Mouse (Mus musculus) liver, embryonic 14.5 days (tissue): ENCODE data around the gene Cep164. TPM values are rescaled to one million over a fixed set of nuclear protein-coding genes. Genes with fewer than 3 reads are reported as not detected.
A peak's percentile ranks its signal among the peaks of the same experiment; 100 is the strongest.

Experiments used
- ATAC-seq: fragments of 200-750 bp; cut with Nextera tagmentation; 2 replicates; pipeline ENCODE4 v1.8.0; 2017; ENCODE audit warnings: moderate number of reproducible peaks, mild to moderate bottlenecking, moderate library complexity; ENCODE audit not compliant: insufficient read depth
- DNase-seq, 3 experiments: peaks; one replicate each; pipeline ENCODE4 v3.0.0-alpha.2; 2012 to 2013; ENCODE audit warnings: low read depth in 3 of 3, low spot score in 3 of 3
- H3K27ac ChIP-seq: fragments of 300-500 bp; sonication (generic); 2 replicates; pipeline ENCODE4 v1.5.1; 2014; ENCODE audit warnings: moderate library complexity, mild to moderate bottlenecking, control low read depth, inconsistent platforms
- H3K27me3 ChIP-seq: fragments of 300-500 bp; sonication (generic); 2 replicates; pipeline ENCODE4 v1.6.1; 2014; ENCODE audit warnings: mild to moderate bottlenecking, low read length, moderate library complexity; ENCODE audit not compliant: control insufficient read depth, insufficient read depth
- H3K36me3 ChIP-seq: fragments of 300-500 bp; sonication (generic); replicated peaks from 2 replicates; pipeline ENCODE4 v1.6.1; 2014; ENCODE audit warnings: low read depth; ENCODE audit not compliant: control insufficient read depth, insufficient read depth
- H3K4me1 ChIP-seq, 2 experiments: fragments of 200-500 bp in 1 of 2; fragments of 300-500 bp in 1 of 2; sonication (generic) in 1 of 2; replicated peaks; 2 replicates each; pipeline ENCODE4 v1.6.1; 2012 to 2014; ENCODE audit warnings: antibody characterized with exemption in 1 of 2, inconsistent platforms in 1 of 2, low read length in 1 of 2; ENCODE audit not compliant: control insufficient read depth in 2 of 2, insufficient read depth in 2 of 2
- H3K4me2 ChIP-seq: fragments of 300-500 bp; sonication (generic); 2 replicates; pipeline ENCODE4 v1.6.1; 2014; ENCODE audit warnings: low read depth, mild to moderate bottlenecking, control low read depth, moderate library complexity
- H3K4me3 ChIP-seq, 2 experiments: fragments of 200-500 bp in 1 of 2; fragments of 300-500 bp in 1 of 2; sonication (generic) in 1 of 2; 2 replicates each; pipeline ENCODE4 v1.5.1; 2012 to 2014; ENCODE audit warnings: low read depth in 2 of 2, low read length in 2 of 2, mild to moderate bottlenecking in 2 of 2, control low read depth in 1 of 2, inconsistent platforms in 1 of 2, moderate library complexity in 1 of 2; ENCODE audit not compliant: insufficient read depth in 1 of 2
- H3K9ac ChIP-seq: fragments of 300-500 bp; sonication (generic); replicated peaks from 2 replicates; pipeline ENCODE4 v1.6.1; 2014; ENCODE audit warnings: mild to moderate bottlenecking, control low read depth, moderate library complexity
- H3K9me3 ChIP-seq: fragments of 300-500 bp; sonication (generic); 2 replicates; pipeline ENCODE4 v1.6.1; 2016; ENCODE audit warnings: low read length, mixed read lengths; ENCODE audit not compliant: control insufficient read depth
- CTCF ChIP-seq: IDR thresholded peaks from 2 replicates; pipeline ENCODE4 v1.5.1; 2016; ENCODE audit warnings: antibody characterized with exemption, low read depth, control low read depth
- EP300 ChIP-seq: IDR thresholded peaks from 2 replicates; pipeline ENCODE4 v1.6.1; 2016; ENCODE audit warnings: antibody characterized with exemption, low read depth
- WGBS: fragments of 180-500 bp; shearing (Covaris S2); extraction: QIAGEN DNeasy Blood & Tissue Kit; methylation state at CpG from one replicate; pipeline ENCODE4 v1.1.7; 2014; ENCODE audit not compliant: insufficient replicate concordance; 5-methylcytosine and 5-hydroxymethylcytosine counted together
- polyA plus RNA-seq, 2 experiments: library from polyadenylated mRNA; depleted of rRNA in 1 of 2; stranded (reverse) in 1 of 2; unstranded in 1 of 2; fragments of >200 nt; fragmentation: Nextera tagmentation in 1 of 2; extraction: Ambion mirVana in 1 of 2; gene quantifications; 2 replicates each; pipeline versions ENCODE4 v1.2.1 to v1.2.3; 2012 to 2014

Gene Cep164
- 4.9 and 5.7 TPM in 2 replicates for polyA plus RNA-seq (2012; rRNA removed)
- 3.7 and 4.0 TPM in 2 replicates for polyA plus RNA-seq (2014; fragmentation: Nextera tagmentation; extraction: Ambion mirVana)

DNA sequence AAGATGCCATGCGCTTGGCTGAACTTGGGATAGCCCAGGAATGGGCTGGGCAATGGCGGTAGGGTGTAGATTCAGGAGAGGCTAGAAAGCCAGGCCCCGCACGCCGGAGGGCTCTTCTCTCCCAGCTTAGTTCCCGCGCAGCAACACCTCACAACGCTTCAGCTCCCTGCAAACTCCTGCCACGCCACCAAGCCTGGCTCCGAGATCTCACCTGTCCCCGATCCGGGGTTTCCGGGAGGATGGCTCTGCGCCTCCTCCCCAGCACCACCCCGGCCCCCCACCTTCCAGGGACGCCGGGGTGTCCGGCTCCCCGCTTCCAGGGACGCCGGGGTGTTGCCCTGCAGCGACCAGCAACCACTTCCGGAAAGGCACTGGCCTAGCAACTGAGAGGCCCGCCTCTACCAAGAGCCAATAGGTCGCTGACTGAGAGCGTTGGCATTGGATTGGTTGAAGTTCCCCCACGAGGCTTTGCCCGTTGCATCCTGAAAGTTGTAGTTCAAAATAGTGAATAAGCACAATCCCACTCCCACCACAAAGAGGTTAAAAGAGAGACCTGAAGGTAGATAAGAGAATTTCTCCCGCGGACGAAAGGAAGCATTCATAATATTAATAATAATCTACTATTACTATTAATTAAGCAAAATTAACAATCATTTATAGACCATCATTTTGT, at the start of gene Cep164:
Gene Cep164 (minus strand): TSS at position 401 of the 673 bp plus-strand sequence.
- no peak within 1 kb of the TSS for H3K27ac ChIP-seq
- peak; percentile 95 for ATAC-seq

DNA sequence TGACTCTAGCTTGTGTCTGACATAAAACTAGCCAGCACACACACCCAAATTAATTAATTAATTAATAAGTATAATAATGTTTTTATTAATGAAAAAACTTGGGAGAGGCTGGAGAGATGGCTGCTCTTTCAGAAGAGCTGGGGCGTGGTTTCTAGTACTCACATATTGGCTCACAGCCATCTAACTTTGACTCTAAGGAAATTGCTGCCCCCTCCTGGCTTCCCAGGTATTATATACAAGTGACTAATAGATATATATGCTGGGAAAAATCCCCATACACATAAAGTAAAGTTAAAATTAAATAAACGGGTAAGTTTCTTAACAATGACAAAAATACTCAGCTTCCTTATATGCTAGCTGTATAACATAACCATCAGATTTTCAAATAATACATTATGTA, 49.4 kb upstream of the Cep164 start:
- no peak overlapping the region for H3K27ac ChIP-seq
- H3K9ac ChIP-seq, result no peak overlapping the region
- H3K4me1 ChIP-seq, result no peaks in the 10 kb centered on the region
- no peak overlapping the region for H3K4me3 ChIP-seq
- 54% methylated on average over 2 of the region's 2 CpGs for WGBS
- H3K36me3 ChIP-seq, result peaks cover 4% of the 10 kb centered on the region
- ATAC-seq, result no peak
- H3K27me3 ChIP-seq, result no peaks in the 10 kb centered on the region
- peak in 1 of 3 experiments; percentile 6 for DNase-seq
- no peaks in the 10 kb centered on the region for H3K9me3 ChIP-seq
- TF ChIP-seq CTCF, result no peak; the same call in 1 of the 2 replicates
- TF ChIP-seq EP300, result no peak
- H3K4me2 ChIP-seq, result no peak overlapping the region

More for the DNA sequence above, at the start of gene Cep164:
- Histone ChIP-seq H3K36me3 (no peaks in the 10 kb centered on the region), H3K27me3 (no peaks in the 10 kb centered on the region), H3K4me2 (peak within 1 kb of the TSS; percentile 91), H3K9ac (peak within 1 kb of the TSS; percentile 62), H3K9me3 (no peaks in the 10 kb centered on the region), H3K4me1 (peaks cover 0 to 3% of the 10 kb centered on the region in 2 experiments; a peak in 2 of 4 replicates), H3K4me3 (peak within 1 kb of the TSS; percentile 74 to 78)
- under 1% methylated on average over 31 of the region's 31 CpGs for WGBS
- TF ChIP-seq CTCF, result no peak
- TF ChIP-seq EP300, result no peak
- peak; percentile 77 to 81 (median 78) for DNase-seq

DNA sequence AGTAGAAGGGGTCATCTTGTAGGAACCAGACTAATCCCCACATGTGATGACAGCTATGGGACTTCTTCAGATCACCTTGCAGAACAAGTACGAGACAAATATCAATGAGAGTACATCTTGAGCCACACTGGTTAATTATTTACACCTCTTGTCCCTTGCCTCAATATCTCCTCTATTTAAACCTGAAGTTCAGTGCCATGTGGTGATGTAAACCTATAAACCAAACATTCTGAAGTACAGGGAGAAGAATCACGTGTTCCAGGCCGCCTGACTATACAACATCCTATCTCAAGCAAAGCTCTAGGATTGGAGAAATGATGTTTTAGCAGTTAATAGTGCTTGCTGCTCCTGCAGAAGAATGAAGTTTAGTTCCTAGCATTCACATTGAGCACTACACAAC, 41.8 kb upstream of the Cep164 start:
- no peak for ATAC-seq
- H3K9me3 ChIP-seq, result no peaks in the 10 kb centered on the region
- H3K36me3 ChIP-seq, result peaks cover 22% of the 10 kb centered on the region
- DNase-seq, result no peak
- no peak overlapping the region for H3K4me2 ChIP-seq
- H3K9ac ChIP-seq, result no peak overlapping the region
- H3K27me3 ChIP-seq, result no peaks in the 10 kb centered on the region
- TF ChIP-seq CTCF (no peak), EP300 (no peak)
- WGBS, result 78% methylated on average over 3 of the region's 3 CpGs
- H3K4me3 ChIP-seq, result no peak overlapping the region
- no peak overlapping the region for H3K27ac ChIP-seq
- H3K4me1 ChIP-seq, result no peaks in the 10 kb centered on the region

DNA sequence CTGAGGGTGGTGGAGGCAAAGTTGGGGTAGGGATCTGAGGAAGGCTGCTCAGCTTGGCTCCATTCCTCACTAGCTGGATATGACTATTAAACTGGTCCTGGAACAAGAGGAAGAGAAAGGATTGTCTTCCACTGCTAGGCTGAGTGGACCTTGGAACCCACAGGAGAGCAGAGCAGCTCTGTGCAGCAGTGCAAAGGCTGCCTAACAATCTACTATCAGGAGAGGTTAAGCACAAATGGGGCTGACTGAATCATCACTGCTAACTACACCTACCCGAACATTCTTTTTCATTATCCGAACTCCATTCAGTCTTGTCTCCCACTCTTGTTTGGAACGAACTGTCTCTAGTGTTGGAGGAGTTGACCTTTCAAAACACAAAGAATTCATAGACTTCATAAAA, 40.7 kb upstream of the Cep164 start:
- H3K4me1 ChIP-seq, result no peaks in the 10 kb centered on the region
- no peak for DNase-seq
- no peaks in the 10 kb centered on the region for H3K27me3 ChIP-seq
- no peak overlapping the region for H3K27ac ChIP-seq
- WGBS, result 78% methylated on average over 3 of the region's 3 CpGs
- H3K4me3 ChIP-seq, result no peak overlapping the region
- no peak for TF ChIP-seq EP300
- no peak for TF ChIP-seq CTCF
- no peaks in the 10 kb centered on the region for H3K9me3 ChIP-seq
- H3K9ac ChIP-seq, result no peak overlapping the region
- H3K4me2 ChIP-seq, result no peak overlapping the region
- peaks cover 19% of the 10 kb centered on the region for H3K36me3 ChIP-seq
- no peak for ATAC-seq

DNA sequence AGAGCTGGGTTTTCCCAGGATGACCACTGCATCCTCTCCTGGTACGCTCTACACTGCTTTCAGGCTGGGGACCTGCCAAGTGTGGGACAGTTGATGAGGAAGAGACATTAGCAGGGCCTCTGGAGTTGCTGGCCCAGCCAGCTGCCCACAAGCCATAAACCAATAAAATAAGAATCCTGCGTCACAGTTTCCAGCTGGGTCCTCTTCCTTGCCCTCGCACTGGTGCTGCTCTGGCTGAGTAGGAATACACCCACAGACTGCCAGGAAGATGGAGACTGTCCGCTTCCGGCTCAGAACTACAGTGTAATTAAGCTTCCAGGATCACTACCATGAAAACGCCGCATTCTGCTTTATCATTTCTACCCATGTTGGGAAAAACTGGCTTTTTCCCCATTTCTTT, 33.3 kb upstream of the Cep164 start:
- DNase-seq (no peak), ATAC-seq (no peak)
- 83% methylated on average over 7 of the region's 7 CpGs for WGBS
- Histone ChIP-seq H3K27ac (no peak overlapping the region), H3K4me1 (no peaks in the 10 kb centered on the region), H3K27me3 (no peaks in the 10 kb centered on the region), H3K4me2 (no peak overlapping the region), H3K9me3 (no peaks in the 10 kb centered on the region), H3K9ac (no peak overlapping the region), H3K36me3 (peaks cover 11% of the 10 kb centered on the region), H3K4me3 (no peak overlapping the region)
- no peak for TF ChIP-seq EP300
- TF ChIP-seq CTCF, result no peak
